Mouse (Mus musculus) heart, embryonic 12.5 days (tissue): ENCODE data around the gene Gpbp1. TPM values are rescaled to one million over a fixed set of nuclear protein-coding genes. Genes with fewer than 3 reads are reported as not detected.

ENCODE experiments used
- ATAC-seq: fragments of 200-750 bp; cut with Nextera tagmentation; 2 replicates; pipeline ENCODE4 v1.8.0; 2017; ENCODE audit warnings: moderate TSS enrichment, moderate library complexity; ENCODE audit not compliant: insufficient number of reproducible peaks, low FRiP score
- H3K27ac ChIP-seq: fragments of 300-500 bp; sonication (generic); 2 replicates; pipeline ENCODE4 v1.5.1; 2016; ENCODE audit warnings: mild to moderate bottlenecking, moderate library complexity; ENCODE audit not compliant: poor library complexity, severe bottlenecking
- H3K27me3 ChIP-seq: fragments of 300-500 bp; sonication (generic); replicated peaks from 2 replicates; pipeline ENCODE4 v1.6.1; 2016; ENCODE audit warnings: mild to moderate bottlenecking, moderate library complexity
- H3K36me3 ChIP-seq: fragments of 300-500 bp; sonication (generic); 2 replicates; pipeline ENCODE4 v1.6.1; 2016; ENCODE audit warnings: mild to moderate bottlenecking, moderate library complexity
- H3K4me1 ChIP-seq: fragments of 300-500 bp; sonication (generic); replicated peaks from 2 replicates; pipeline ENCODE4 v1.6.1; 2016; ENCODE audit warnings: mild to moderate bottlenecking
- H3K4me2 ChIP-seq: fragments of 300-500 bp; sonication (generic); 2 replicates; pipeline ENCODE4 v1.6.1; 2016; ENCODE audit warnings: mild to moderate bottlenecking, moderate library complexity
- H3K4me3 ChIP-seq: fragments of 300-500 bp; sonication (generic); 2 replicates; pipeline ENCODE4 v1.5.1; 2016; ENCODE audit warnings: mild to moderate bottlenecking
- H3K9ac ChIP-seq: fragments of 300-500 bp; sonication (generic); 2 replicates; pipeline ENCODE4 v1.6.1; 2016; ENCODE audit warnings: mild to moderate bottlenecking, moderate library complexity
- H3K9me3 ChIP-seq: fragments of 300-500 bp; sonication (generic); replicated peaks from 2 replicates; pipeline ENCODE4 v1.6.1; 2016; ENCODE audit warnings: mild to moderate bottlenecking, moderate library complexity
- WGBS: fragments of 180-500 bp; shearing (Covaris S2); methylation state at CpG from one replicate; pipeline ENCODE4 v1.1.7; 2016; 5-methylcytosine and 5-hydroxymethylcytosine counted together
- polyA plus RNA-seq: library from polyadenylated mRNA; unstranded; fragments of >200 nt; fragmentation: Nextera tagmentation; extraction: Ambion mirVana; gene quantifications from 2 replicates; pipeline ENCODE4 v1.2.1, GENCODE M21; 2016

The Gpbp1 gene
- polyA plus RNA-seq, 1 experiment from 2014 or later = 68.0 TPM

DNA sequence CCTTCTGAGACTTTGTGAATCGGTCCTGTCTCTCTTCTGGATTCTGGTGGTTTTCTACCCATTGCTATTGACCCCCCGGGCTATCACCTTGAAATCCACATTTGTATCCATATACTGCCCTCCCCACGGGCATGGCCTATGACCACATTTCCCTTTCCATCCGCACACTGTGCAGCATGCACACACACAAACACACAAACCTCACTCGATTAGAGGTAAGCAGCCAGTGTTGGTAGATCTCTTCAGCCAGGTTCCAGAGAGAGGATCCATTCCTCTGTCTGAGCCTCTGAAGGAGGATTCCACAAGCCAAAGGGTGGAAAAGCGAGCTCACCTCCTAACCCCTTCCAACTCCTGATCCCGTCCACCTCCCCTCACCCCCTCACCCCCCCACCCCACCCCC lies 94.4 kb downstream of the Gpbp1 start:
- Histone ChIP-seq H3K27ac (no peak overlapping the region), H3K4me1 (peaks cover 17% of the 10 kb centered on the region), H3K27me3 (no peaks in the 10 kb centered on the region), H3K9ac (no peak overlapping the region), H3K36me3 (no peaks in the 10 kb centered on the region), H3K4me3 (no peak overlapping the region), H3K9me3 (no peaks in the 10 kb centered on the region), H3K4me2 (no peak overlapping the region)
- no peak for ATAC-seq
- WGBS = 82% methylated on average over 7 of the region's 7 CpGs

- H3K27ac ChIP-seq = no peak overlapping the region
- ATAC-seq = no peak
Measured at GRCm38 (mm10) chr13:111394904-111395303, 95.0 kb downstream of the Gpbp1 start.

DNA sequence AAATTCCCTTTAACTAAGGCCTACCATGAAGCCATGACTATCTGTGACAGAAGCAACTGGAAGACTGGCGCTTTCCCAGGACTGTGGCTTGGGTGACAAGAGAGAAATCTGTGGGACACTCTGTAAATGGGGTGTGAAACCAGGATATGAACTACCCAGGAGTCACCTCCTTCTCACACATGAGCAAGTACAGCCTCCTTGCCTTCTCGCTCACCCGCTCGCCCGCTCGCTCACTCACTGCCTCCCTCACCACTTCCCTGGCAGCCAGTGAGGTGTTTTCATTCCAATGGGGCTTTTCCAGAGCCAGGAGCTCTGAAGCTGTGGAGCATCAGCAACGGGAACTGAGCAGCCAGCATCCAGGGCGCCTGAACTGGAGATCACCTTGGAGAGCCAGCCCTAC lies 95.6 kb downstream of the Gpbp1 start:
- 67% methylated on average over 8 of the region's 8 CpGs for WGBS
- no peaks in the 10 kb centered on the region for H3K9me3 ChIP-seq
- no peak overlapping the region for H3K4me2 ChIP-seq
- H3K4me3 ChIP-seq = no peak overlapping the region
- H3K27me3 ChIP-seq = no peaks in the 10 kb centered on the region
- no peak for ATAC-seq
- H3K36me3 ChIP-seq = no peaks in the 10 kb centered on the region
- H3K4me1 ChIP-seq = peaks cover 17% of the 10 kb centered on the region
- no peak overlapping the region for H3K9ac ChIP-seq
- H3K27ac ChIP-seq = no peak overlapping the region

More at GRCm38 (mm10) chr13:111394904-111395303, 95.0 kb downstream of the Gpbp1 start:
- H3K9ac ChIP-seq = no peak overlapping the region
- H3K9me3 ChIP-seq = no peaks in the 10 kb centered on the region
- no peaks in the 10 kb centered on the region for H3K27me3 ChIP-seq
- no peak overlapping the region for H3K4me2 ChIP-seq
- WGBS = 65% methylated on average over 4 of the region's 4 CpGs
- peaks cover 17% of the 10 kb centered on the region for H3K4me1 ChIP-seq
- no peak overlapping the region for H3K4me3 ChIP-seq
- H3K36me3 ChIP-seq = no peaks in the 10 kb centered on the region

- no peak for ATAC-seq
- Histone ChIP-seq H3K4me2 (no peak overlapping the region), H3K9ac (no peak overlapping the region), H3K9me3 (no peaks in the 10 kb centered on the region), H3K4me3 (no peak overlapping the region), H3K4me1 (peaks cover 17% of the 10 kb centered on the region), H3K36me3 (no peaks in the 10 kb centered on the region), H3K27me3 (no peaks in the 10 kb centered on the region), H3K27ac (no peak overlapping the region)
- WGBS = 75% methylated on average over 6 of the region's 6 CpGs
Measured at GRCm38 (mm10) chr13:111393426-111393825, 96.5 kb downstream of the Gpbp1 start.

GRCm38 (mm10) chr13:111391426-111391825 lies 98.5 kb downstream of the Gpbp1 start:
- H3K9ac ChIP-seq = no peak overlapping the region
- no peaks in the 10 kb centered on the region for H3K27me3 ChIP-seq
- 85% methylated on average over 5 of the region's 5 CpGs for WGBS
- H3K4me2 ChIP-seq = no peak overlapping the region
- 0 out of 2 replicates have a peak, but pooled peaks cover 2% of the 10 kb centered on the region for H3K4me1 ChIP-seq
- no peaks in the 10 kb centered on the region for H3K9me3 ChIP-seq
- no peak for ATAC-seq
- no peak overlapping the region for H3K27ac ChIP-seq
- H3K36me3 ChIP-seq = no peaks in the 10 kb centered on the region
- no peak overlapping the region for H3K4me3 ChIP-seq

DNA sequence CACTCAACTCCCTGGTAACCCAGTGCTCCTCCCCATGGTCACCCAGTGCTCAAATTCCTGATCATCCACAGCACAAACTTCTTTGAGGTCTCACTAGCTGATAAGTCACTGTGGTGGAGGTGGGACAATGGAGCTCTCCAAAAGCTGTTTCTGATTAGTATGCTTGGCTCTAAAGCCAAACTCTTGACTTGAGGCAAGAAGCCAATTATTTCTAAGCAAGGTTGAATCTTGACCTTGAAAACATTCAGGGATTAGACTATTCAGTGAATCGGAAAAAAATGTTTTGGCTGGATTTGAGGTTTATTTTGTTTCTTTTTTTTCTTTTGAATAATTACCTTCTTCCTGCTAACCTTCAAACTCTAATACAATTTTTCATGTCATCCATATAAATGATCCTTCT lies 98.9 kb downstream of the Gpbp1 start:
- Histone ChIP-seq H3K27me3 (no peaks in the 10 kb centered on the region), H3K36me3 (no peaks in the 10 kb centered on the region), H3K9me3 (no peaks in the 10 kb centered on the region), H3K4me1 (0 out of 2 replicates have a peak, but pooled peaks cover 2% of the 10 kb centered on the region), H3K4me3 (no peak overlapping the region), H3K27ac (no peak overlapping the region), H3K4me2 (no peak overlapping the region), H3K9ac (no peak overlapping the region)
- WGBS = 75% methylated on average over 1 of the region's 1 CpGs
- ATAC-seq = no peak

- no peak overlapping the region for H3K9ac ChIP-seq
- no peaks in the 10 kb centered on the region for H3K27me3 ChIP-seq
- H3K4me1 ChIP-seq = no peaks in the 10 kb centered on the region
- H3K9me3 ChIP-seq = no peaks in the 10 kb centered on the region; the same call in 1 of the 2 replicates
- no peak overlapping the region for H3K4me3 ChIP-seq
- H3K36me3 ChIP-seq = no peaks in the 10 kb centered on the region
- no peak overlapping the region for H3K4me2 ChIP-seq
- ATAC-seq = no peak
- H3K27ac ChIP-seq = no peak overlapping the region
- 69% methylated on average over 12 of the region's 12 CpGs for WGBS
Measured at GRCm38 (mm10) chr13:111384011-111384985, 105.6 kb downstream of the Gpbp1 start.

Other genes with a start within 250 kb of the Gpbp1 start
- not detected in 2 replicates for gene Actbl2, start 235.1 kb downstream of the Gpbp1 start, polyA plus RNA-seq
- gene Gm49496, start 59.8 kb upstream of the Gpbp1 start, polyA plus RNA-seq = not detected in 2 replicates
- not detected in 2 replicates for gene Gm10198, start 102.7 kb upstream of the Gpbp1 start, polyA plus RNA-seq
- gene Mier3, start 190.9 kb upstream of the Gpbp1 start, polyA plus RNA-seq = 17.3 and 17.6 TPM in 2 replicates